Mouse (Mus musculus): ENCODE results near the gene Eif3i.
"Not testable (repeated sequence)": the region's sequence is repeated elsewhere in the genome, so short reads cannot be mapped to it uniquely, and the experiment has no call there.

The Eif3i gene

DNA sequence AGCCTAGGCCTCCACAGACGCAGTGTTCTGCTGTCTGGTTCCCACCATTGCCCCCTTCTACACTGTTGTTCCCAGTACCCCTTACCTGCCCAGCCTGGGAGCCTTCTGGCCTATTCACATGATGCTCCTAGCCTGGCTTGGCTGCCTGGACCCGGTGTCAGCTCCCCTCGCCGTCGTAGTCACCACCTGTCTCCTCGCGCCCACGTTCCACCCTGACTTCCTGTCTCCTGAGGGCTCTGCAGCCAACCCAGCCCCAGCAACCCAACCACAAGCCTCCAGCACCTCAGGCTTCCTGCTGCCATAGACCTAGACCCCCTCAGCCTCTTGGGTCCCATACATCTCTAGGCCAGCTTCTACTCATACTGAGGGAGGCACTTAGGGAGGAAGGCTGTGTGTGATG, 27.0 kb downstream of the Eif3i start, which contains the start of gene Lck:
Lck (minus strand) TSS at position 212 of the 400 bp plus-strand sequence.
- DNase-seq: no peak

DNA sequence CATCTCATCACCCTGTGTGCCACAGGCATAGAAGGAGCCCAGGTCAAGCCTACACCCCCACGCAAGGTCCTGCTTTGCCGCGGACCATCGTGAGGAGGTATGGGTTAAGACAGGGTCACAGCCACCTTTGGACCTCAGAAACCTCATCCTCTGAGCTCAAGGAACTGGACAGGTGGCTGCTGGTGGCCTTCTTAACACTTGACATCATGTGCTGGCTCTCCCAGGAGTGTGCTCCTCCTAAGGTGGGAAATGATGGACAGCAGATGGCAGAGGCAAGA, 27.4 kb downstream of the Eif3i start:
- no peak for DNase-seq

DNA sequence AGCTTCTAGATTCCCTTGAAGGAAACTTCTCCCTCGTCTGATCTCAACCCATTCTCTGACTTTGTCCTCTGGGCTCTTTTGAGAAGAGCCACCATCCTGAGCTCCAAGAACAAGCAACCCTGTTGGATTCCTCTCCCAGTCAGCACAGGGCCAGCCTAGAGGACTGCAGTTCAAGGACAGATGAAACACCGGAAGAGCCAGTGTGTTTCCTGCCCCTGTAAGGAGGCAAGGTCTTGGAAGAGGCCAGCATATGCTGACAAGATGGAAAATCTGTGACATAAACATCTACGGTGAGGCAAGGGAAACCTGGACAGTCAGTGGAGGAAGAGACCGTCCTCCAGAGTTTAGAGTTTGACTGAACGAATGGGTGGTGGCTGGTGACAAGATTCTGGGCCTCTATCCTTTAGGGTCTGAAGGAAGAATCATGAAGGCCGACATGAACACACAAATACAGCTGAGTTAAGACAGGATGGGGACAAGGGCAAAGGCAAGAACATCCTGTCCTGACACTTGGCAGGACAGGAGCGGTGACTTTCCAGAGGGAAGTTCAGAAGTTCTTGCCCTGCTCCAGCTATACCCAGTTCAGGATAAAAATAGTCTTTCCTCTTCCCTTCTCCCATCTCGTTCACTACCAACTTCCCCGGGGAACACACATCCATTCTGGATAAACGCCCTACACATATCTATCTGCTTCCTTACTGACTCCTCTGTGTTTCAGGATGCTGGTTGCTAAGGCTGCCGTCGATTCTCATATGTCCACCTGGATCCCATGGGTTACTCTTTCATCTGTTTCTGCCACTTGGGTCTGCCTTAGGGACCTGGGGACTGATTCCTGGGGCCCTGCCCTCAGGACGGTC, 28.0 kb downstream of the Eif3i start:
- DNase-seq: no peak

DNA sequence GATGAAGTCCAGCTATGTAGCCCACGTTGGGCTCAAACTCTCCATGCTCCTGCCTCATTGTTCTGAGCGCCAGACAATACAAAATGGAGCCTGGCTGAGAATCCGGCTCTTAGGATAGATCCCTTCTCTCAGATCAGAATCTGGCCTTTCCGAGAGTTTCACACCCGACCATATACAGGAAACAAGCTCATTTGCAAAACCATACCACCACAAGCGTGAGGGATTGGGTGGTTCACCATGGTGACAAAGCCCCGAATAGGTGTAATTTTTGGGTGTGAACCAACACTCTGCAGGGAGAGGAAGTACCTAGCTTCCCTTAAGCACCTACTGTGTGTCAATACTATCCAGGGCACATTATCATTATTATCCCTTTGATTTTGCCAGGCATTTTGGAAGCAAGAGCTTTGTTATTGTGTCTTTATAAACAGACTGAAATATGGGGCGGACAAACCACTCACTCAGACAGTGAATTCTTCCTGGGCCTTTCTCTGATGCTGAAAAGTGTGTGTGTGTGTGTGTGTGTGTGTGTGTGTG, 28.8 kb downstream of the Eif3i start:
- no peak for DNase-seq

DNA sequence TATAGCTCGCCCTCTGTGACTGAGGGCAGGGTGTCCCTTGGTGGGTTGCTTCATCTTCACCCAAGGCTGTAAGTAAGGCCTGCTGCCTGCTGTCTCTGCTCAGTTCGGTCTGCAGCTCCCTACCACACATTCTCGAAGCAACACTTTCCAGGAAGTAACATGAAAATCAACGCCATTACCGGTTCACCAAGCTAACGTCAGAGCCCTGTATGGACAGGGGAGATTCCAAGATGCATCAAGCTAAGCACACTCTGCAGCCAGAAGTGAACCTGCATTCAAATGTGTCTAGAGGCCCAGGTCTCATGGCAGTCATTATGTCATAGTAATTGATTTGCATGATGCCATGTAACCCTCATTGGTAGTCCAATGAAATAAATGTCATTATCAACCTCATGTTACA, 30.4 kb downstream of the Eif3i start:
- DNase-seq: no peak

DNA sequence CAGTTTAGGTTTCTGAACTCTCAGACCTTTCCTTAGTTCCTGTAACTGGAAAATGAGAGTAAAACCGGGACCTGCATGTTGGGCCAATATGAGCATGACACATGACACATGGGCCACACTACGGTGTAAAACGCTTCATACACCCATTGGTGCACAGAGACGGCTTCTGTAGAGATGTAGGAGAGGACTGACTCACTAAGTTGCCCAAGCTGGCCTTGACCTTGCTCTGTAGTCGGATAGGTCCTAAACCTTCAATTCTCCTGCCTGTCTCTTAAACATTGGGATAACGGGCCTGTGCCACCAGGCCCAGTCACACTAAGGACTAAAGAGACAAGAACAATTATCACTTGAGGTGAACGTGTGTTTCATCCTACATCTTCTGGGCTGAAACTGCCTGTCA, 32.1 kb downstream of the Eif3i start:
- no peak for DNase-seq

DNA sequence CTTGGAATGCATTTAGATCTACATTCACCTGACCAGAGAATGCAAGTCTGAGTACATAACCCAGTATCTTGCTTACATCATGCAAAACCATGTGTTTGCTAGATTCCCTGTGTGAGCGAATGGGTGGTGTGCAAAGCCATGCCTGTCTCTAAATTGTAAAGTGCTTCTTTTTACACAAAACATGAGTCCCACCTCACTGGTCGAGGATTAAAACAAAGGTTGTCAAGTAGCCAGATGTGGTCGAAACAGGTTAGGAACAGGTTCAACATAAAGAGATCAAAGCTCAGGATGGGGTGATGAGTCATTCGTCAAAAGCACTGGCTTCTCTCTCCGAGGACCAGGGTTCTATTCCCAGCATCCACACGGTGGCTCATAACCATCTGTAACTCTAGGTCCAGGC, 35.3 kb downstream of the Eif3i start:
- DNase-seq: no peak

DNA sequence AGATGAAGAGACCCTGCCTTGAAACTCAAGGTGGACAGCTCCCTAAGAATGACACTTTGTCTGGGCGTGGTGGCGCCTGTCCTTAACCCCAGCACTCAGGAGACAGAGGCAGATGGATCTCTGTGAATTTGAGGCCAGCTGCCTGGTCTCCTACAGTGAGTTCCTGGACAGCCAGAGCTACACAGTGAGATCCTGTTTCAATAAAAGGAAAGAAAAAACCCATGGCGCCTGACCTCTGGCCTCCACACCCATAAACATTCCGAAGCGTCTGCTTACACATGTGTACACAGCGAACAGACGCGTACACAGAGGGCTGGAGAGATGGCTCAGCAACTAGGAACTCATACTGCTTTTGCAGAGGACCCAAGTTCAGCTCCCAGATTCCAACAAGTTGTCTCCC, 36.7 kb downstream of the Eif3i start:
- DNase-seq: no peak

DNA sequence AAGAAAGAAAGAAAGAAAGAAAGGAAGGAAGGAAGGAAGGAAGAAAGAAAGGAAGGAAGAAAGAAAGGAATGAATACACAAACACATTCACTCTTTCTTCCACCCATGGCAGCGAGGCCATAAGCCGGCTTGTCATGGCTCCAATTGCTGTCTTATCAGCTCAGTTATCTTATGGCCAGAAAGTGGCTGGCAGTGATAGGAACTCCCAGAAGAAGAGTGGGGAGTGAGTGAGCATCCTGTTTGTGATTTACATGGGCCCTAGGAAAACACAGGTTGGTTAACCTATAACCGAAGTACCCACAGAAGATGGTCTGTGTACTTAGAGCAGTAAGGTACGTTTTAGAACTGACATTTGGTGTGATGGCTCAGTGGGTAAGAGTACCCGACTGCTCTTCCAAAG, 39.3 kb downstream of the Eif3i start:
- no peak for DNase-seq

DNA sequence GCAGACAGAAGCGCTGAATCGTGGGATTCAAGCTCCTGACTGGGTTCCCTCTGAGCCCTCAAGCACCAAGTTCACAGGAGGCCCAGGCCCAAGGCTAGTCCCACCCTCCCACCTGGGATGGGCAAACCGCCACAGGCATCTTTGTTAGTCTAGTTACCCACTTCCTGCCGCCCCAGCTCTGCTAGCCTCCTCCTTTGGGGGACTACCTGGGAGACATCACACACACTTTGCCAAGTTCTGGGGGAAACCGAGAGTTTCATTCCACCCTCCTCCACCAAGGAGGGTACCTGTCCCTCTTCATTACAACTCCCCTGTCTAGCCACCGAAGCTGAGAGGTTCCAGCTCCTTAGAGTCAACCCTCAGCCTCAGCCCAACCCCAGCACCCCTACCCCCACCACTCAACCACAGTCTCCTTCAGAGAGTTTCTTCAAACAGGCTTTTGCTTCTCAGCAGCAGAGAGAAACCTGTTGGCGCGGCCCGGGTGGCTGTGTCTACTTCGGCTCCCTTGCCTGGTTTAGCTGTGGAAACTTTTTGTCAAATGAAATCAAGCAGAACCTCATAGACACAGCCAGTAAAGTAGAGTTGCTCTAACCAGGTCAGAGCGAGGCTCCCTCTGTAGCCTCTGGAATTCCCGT, 42.0 kb downstream of the Eif3i start:
- DNase-seq: no peak

DNA sequence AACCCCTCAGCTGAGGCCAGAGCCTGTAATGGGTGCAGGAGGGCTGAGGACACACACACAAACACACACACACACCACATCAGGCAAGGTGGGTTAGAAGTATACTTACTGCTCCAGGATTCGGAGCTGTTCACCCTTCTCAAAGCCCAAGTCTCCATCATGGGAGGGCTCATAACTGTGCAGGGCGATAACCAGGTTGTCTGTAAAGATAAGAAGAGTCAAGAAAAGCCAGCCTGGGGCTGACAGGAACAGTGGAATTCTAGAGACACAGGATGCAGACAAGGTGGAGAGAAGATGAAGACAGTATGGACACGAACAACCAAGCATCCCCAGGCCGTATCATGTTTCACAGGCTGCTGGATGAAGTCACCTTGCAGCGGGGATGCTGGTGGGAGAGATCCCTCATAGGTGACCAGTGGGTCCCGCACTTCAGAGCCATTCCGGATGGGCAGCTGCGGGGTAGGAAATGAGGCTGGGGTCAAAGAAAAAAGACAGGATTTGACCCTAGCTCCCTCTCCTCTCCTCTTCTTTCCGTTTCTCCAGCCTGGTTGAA, 43.1 kb downstream of the Eif3i start:
- no peak for DNase-seq

DNA sequence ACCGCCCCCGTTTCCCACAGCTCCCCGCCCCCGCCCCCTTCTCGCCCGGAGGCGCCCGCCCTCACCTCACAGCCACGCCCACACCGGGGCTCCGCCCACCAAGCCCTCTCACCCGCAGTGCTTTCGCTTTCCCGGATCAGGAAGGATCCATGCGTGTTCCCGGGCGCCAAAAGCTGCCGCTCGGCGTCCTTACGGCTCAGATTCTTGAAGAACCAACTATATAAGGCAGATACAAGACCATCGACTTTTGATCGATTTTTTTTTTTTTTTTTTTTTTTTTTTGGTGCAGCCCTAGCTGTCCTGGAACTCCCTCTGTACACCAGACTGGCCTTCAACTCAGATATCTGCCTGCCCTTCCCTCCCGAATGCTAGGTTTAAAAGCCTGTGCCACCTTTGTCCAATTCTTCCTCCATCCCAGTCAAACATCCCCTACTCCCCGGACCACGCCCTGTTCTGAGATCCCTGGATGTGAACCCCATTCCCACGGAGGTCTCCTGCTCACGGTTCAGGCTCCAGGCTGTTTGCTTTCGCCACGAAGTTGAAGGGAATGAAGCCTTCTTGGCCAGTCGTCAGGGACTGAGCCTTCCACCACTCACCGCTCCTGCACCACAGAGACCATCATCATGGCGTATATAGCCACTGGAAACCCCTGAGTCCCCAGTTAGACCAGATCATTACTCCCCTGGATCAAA, 43.8 kb downstream of the Eif3i start:
- DNase-seq: peak; percentile 75

DNA sequence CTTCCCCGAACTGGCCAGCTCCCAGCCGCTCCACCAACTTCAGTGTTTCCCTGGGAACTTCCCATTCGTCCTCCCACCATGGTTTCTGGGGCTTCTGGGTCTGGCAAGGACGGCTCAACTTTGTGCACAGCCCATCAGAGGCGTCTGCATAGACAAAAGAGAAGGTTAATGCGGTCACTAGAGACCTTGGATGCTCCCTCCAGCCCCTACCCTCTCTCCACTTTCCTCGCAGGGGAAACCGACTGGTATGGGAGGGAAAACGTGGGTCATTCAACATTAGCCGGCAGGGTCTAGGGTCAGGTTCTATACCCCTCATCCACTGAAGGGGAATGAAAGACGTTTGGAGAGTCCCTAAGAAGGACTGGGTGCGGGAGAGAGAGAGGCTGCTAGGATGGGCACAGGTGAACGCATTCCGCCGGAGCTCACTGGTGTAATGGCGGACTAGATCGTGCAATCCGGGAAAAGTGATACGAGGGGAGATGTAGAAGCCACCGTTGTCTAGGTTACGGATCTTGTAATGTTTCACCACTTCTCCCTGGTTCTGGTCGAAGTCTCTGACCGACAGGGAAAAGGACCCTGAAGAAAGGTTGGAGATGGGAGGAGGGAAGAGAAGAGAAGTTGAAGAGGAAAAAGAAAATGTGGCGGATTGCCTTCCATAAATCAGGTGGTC, 44.5 kb downstream of the Eif3i start:
- DNase-seq: no peak

DNA sequence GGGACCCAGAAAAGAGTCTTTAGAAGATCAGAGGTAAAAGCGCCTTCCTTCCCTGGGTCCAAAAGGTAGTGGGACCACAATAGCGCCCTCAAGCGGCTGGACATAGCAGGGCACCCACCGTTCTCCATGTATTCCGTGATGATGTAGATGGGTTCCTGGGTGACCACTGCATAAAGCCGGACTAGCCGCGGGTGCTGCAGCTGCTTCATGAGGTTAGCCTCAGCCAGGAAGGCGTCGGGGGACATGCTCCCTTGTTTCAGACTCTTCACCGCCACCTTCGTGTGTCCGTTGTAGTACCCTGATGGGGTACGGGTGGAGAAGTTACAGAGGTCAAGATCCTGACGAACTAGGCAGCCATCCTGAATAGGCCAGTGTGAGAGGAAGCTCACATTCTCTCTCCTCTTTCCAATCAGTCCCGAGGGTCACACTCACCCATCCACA, 45.0 kb downstream of the Eif3i start:
- DNase-seq: peak; percentile 51

DNA sequence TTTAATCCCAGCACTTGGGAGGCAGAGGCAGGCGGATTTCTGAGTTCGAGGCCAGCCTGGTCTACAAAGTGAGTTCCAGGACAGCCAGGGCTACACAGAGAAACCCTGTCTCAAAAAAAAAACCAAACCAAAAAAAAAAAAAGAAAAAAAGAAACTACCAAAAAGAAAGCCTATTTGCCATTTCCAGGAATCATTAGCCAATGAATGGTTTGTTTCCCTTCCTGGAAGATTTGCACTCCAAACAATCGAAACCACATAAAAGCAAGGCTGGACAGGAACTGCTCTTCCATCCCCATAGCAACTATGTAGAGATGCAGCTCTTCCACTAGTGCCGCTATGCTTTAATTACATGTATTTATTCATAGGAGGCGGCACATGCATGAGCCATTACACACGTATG, 45.9 kb downstream of the Eif3i start:
- DNase-seq: not testable (repeated sequence)

DNA sequence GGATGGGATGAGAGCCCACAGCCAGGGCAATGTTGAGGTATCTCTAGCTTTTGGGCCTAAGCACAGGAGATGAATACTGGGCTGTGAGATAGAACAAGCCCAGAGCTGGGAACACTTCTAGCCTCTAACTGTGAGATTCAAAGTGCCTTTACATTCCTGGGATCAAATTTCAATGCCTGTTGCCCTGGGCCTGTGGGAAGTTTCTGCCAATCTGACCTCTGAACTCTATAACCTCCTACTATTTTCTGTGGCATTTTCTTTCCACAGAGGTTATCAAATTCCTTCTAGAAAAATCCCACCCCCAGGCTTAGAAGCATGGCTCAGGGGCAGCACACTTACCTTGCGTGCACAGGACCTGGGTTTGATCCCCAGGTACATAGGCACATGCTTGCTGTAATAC, 50.2 kb downstream of the Eif3i start:
- no peak for DNase-seq

DNA sequence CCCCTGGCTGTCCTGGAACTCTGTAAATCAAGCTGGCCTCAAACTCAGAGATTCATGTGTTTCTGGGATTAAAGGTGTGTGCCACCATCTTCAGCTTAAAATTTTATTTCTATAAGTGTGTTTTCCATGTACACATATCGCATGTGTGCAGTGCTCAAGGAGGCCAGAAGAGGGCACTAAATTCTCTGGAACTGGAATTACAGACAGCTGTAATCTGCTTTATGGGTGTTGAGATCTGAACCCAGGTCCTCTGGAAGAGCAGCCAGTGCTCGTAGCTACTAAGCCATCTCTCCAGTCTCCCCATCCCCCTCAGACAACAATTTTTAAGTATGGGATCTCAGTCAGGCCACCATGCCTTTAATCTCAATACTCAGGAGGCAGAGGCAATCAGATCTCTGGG, 51.1 kb downstream of the Eif3i start:
- no peak for DNase-seq

DNA sequence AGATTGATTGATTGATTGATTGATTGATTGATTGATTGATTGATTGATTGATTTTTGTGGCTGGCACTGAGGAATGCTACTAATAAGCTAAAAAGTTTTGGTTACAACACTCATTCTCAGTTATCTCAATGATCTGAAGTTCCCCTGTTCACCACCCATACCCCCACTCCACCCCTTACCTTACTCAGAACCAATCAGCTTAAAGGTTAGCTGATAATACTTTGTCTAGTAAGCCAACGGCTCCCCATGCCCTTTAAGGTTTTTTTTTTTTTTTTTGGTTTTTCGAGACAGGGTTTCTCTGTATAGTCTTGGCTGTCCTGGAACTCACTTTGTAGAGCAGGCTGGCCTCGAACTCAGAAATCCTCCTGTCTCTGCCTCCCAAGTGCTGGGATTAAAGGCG, 52.8 kb downstream of the Eif3i start:
- not testable (repeated sequence) for DNase-seq

DNA sequence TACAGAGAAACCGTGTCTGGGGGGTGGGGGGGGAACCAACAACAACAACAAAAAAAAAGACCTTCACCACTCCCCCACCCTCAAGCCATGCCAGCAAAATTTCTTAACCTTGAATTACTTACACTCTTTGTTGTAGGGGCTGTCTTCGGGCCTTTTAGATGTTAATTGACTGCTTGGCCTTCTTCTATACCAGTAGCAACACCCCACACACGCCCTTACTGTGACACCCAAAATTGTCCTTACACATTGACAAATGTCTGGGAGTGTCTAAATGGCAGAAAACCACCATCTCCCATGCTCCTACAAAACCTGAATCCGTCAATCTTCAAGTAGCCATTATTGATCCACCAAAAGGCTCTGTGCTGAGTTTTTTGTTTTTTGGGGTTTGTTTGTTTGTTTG, 56.3 kb downstream of the Eif3i start:
- DNase-seq: no peak

DNA sequence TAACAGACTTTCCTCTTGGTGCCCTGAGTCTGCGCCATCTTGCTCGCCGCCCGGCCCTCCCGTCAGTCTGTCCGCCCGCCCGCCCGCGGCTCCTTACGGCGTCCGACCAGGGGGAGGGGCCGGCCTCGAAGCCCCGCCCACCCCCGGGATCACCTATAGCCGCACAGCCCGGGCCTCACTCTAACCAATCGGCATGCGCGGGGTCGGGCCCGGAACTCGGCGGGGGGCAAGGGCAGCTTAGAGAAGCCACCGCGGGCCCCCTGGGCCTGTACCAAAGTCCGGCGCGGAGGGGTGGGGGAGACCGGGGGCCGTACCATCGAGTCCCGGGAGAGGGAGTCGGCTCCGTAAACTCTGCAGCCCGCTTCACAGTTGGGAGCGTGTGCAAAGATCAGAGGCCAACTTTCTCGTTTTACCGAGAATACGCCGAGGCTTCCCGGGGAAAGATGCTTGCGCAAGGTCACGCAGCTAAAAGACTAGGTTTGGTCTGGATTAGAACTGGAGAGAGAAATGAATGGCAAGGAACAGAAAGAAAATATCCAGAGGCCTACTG, 57.8 kb downstream of the Eif3i start, which contains the start of gene Hdac1:
Hdac1 (minus strand) TSS at position 122 of the 550 bp plus-strand sequence.
- DNase-seq: peak; percentile 97

Data from cerebellum, adult 8-10 months (tissue).